Mouse (Mus musculus) olfactory bulb, adult 2 months (tissue): ENCODE measurements around the gene Cyb5d1. TPM values are rescaled to one million over a fixed set of nuclear protein-coding genes. Genes with fewer than 3 reads are reported as not detected.

Experiments used
- H3K27ac ChIP-seq: fragments of 200-500 bp; 2 replicates; pipeline ENCODE4 v1.5.1; 2012; ENCODE audit warnings: low read depth, low read length; ENCODE audit not compliant: insufficient read depth
- H3K4me1 ChIP-seq: fragments of 200-500 bp; 2 replicates; pipeline ENCODE4 v1.6.1; 2012; ENCODE audit warnings: low read length; ENCODE audit not compliant: control insufficient read depth, insufficient read depth
- H3K4me3 ChIP-seq: fragments of 200-500 bp; 2 replicates; pipeline ENCODE4 v1.5.1; 2012; ENCODE audit warnings: mild to moderate bottlenecking, low read depth, low read length, moderate library complexity; ENCODE audit not compliant: insufficient read depth
- CTCF ChIP-seq: fragments of 200-500 bp; IDR thresholded peaks from 2 replicates; pipeline ENCODE4 v1.5.1; 2012; ENCODE audit warnings: low read depth, mild to moderate bottlenecking, low read length, moderate library complexity; ENCODE audit not compliant: insufficient read depth
- POLR2A ChIP-seq: fragments of 200-500 bp; IDR thresholded peaks from 2 replicates; pipeline ENCODE4 v1.6.1; 2012; ENCODE audit warnings: mild to moderate bottlenecking, low read depth, low read length, moderate library complexity; ENCODE audit not compliant: insufficient read depth
- WGBS: fragments of 180-500 bp; shearing (Covaris S2); methylation state at CpG from one replicate; pipeline ENCODE4 v1.1.7; 2018; 5-methylcytosine and 5-hydroxymethylcytosine counted together
- polyA plus RNA-seq: library from polyadenylated mRNA; stranded (reverse); fragments of >200 nt; gene quantifications from 2 replicates; pipeline ENCODE4 v1.2.4, GENCODE M21; 2012; ENCODE audit warnings: low replicate concordance; ENCODE audit not compliant: missing spikeins, insufficient read depth, insufficient read length

Cyb5d1 gene
- polyA plus RNA-seq, 1 experiment: not detected

GRCm38 (mm10) chr11:69405397-69406200 lies 10.2 kb upstream of the Cyb5d1 start:
- Histone ChIP-seq H3K27ac (no peak overlapping the region), H3K4me3 (no peak overlapping the region), H3K4me1 (peaks cover 22% of the 10 kb centered on the region)
- 87% methylated on average over 24 of the region's 24 CpGs for WGBS
- TF ChIP-seq POLR2A: no peak
- no peak for TF ChIP-seq CTCF

- 86% methylated on average over 22 of the region's 24 CpGs for WGBS
Measured at GRCm38 (mm10) chr11:69404595-69405396, 9.4 kb upstream of the Cyb5d1 start.

GRCm38 (mm10) chr11:69403691-69404594 lies 8.5 kb upstream of the Cyb5d1 start:
- H3K27ac ChIP-seq: no peak overlapping the region
- peaks cover 22% of the 10 kb centered on the region for H3K4me1 ChIP-seq
- no peak overlapping the region for H3K4me3 ChIP-seq
- WGBS: 91% methylated on average over 37 of the region's 38 CpGs
- TF ChIP-seq POLR2A (no peak), CTCF (no peak)

More at GRCm38 (mm10) chr11:69404595-69405396, 9.4 kb upstream of the Cyb5d1 start:
- TF ChIP-seq POLR2A (no peak), CTCF (no peak)
- Histone ChIP-seq H3K4me3 (no peak overlapping the region), H3K4me1 (peaks cover 22% of the 10 kb centered on the region), H3K27ac (no peak overlapping the region)

GRCm38 (mm10) chr11:69401987-69402386 lies 6.6 kb upstream of the Cyb5d1 start:
- TF ChIP-seq POLR2A: no peak
- TF ChIP-seq CTCF: no peak
- WGBS: 77% methylated on average over 12 of the region's 12 CpGs
- H3K4me3 ChIP-seq: no peak overlapping the region

GRCm38 (mm10) chr11:69401210-69401637 lies 5.8 kb upstream of the Cyb5d1 start:
- 12% methylated on average over 22 of the region's 22 CpGs for WGBS
- Histone ChIP-seq H3K27ac (no peak overlapping the region), H3K4me3 (no peak overlapping the region), H3K4me1 (peaks cover 25% of the 10 kb centered on the region)
- TF ChIP-seq POLR2A (no peak), CTCF (peak; percentile 57)

More at GRCm38 (mm10) chr11:69401987-69402386, 6.6 kb upstream of the Cyb5d1 start:
- peaks cover 19% of the 10 kb centered on the region for H3K4me1 ChIP-seq
- H3K27ac ChIP-seq: no peak overlapping the region

GRCm38 (mm10) chr11:69400083-69400850 lies 4.8 kb upstream of the Cyb5d1 start:
- peaks cover 25% of the 10 kb centered on the region for H3K4me1 ChIP-seq
- TF ChIP-seq POLR2A (no peak), CTCF (no peak)
- H3K4me3 ChIP-seq: no peak overlapping the region
- H3K27ac ChIP-seq: no peak overlapping the region
- WGBS: 87% methylated on average over 25 of the region's 25 CpGs

GRCm38 (mm10) chr11:69399201-69400082 lies 4.0 kb upstream of the Cyb5d1 start:
- Histone ChIP-seq H3K27ac (no peak overlapping the region), H3K4me1 (peaks cover 25% of the 10 kb centered on the region), H3K4me3 (no peak overlapping the region)
- TF ChIP-seq POLR2A (no peak), CTCF (no peak)
- 58% methylated on average over 66 of the region's 66 CpGs for WGBS
